8 mouse cellular contexts compared by ENCODE assay signal in the genomic region with DNA sequence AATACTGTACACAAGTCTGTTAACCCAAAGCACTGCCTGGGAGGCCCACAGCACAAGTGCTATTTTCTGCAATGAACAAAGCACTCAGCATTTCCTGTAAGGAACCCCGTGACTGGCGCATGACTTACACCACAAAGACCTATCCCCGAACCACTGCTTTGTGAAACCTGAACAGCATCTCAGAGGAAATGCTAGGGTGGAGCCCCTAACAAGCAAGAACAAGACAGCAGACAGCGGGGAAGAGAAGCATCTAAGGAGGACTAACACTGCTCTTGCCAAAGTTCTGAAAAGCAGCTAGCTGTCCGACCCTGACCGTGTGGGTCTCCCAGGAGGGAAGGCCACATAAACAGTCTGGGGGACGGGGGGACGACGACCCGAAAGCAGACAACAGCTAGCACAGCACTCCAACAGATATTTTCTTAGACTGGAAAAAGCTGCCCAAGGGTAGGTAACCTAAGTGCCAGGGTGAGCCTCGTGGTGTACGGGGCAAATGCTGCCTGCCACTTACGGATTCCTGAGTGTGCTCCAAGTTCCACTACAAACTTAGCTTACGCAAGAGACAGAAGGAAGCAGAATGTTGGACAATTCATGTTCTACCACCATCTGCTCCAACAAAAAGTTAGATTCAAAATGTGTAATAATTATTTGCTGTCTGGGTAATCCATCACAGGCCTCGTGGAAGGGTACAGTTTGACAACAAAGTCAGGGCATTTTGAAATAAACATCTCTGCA. TPM values are rescaled to one million over a fixed set of nuclear protein-coding genes. Genes with fewer than 3 reads are reported as not detected.
DNase-seq lines count a peak whose midpoint lies in the region; ATAC-seq and TF ChIP-seq lines count a peak whose summit lies in the region.

No protein-coding gene starts in this region.

- peak overlapping the region; percentile 41; the same call in 1 of the 2 replicates for H3K9ac ChIP-seq in lung, postnatal 0 days (replicated peaks; ENCODE audit: low read depth)
- H3K9ac ChIP-seq in forebrain, embryonic 16.5 days (replicated peaks; ENCODE audit: low read depth, low read length), result no peak overlapping the region

- no peaks in the 10 kb centered on the region for H3K9me3 ChIP-seq in lung, postnatal 0 days (ENCODE audit: low read length)
- no peaks in the 10 kb centered on the region for H3K9me3 ChIP-seq in forebrain, embryonic 16.5 days (ENCODE audit: control insufficient read depth, low read length)

- ATAC-seq in lung, postnatal 0 days, result peak; percentile 85
- ATAC-seq in forebrain, embryonic 16.5 days, result no peak

- peak overlapping the region; percentile 47 for H3K4me2 ChIP-seq in lung, postnatal 0 days (replicated peaks; ENCODE audit: low read depth, low read length)
- H3K4me2 ChIP-seq in forebrain, embryonic 16.5 days (ENCODE audit: low read length), result no peak overlapping the region

- WGBS in lung, postnatal 0 days, result 10% methylated on average over 15 of the region's 15 CpGs
- 75% methylated on average over 15 of the region's 15 CpGs for WGBS in forebrain, embryonic 16.5 days

- peak overlapping the region; percentile 95 for H3K27ac ChIP-seq in lung, postnatal 0 days (ENCODE audit: low read length)
- no peak overlapping the region for H3K27ac ChIP-seq in forebrain, embryonic 16.5 days (ENCODE audit: low read length)

- 0 out of 2 replicates have a peak overlapping the region, but pooled peaks have one; percentile 16 for H3K4me3 ChIP-seq in lung, postnatal 0 days (ENCODE audit: low read depth, low read length)
- H3K4me3 ChIP-seq in forebrain, embryonic 16.5 days (replicated peaks; ENCODE audit: low read length), result no peak overlapping the region

- peak; percentile 78 for TF ChIP-seq EP300 in lung, postnatal 0 days (IDR thresholded peaks at IDR 0.05)

- no peak for TF ChIP-seq CTCF in lung, postnatal 0 days (IDR thresholded peaks at IDR 0.05)

- H3K36me3 ChIP-seq in lung, postnatal 0 days (ENCODE audit: insufficient read depth, low read length), result peaks cover 11% of the 10 kb centered on the region; the same call in 1 of the 2 replicates
- no peaks in the 10 kb centered on the region for H3K36me3 ChIP-seq in forebrain, embryonic 16.5 days (ENCODE audit: control insufficient read depth, insufficient read depth)

- DNase-seq in adrenal gland, adult 2 months, result peak; percentile 49
- DNase-seq in adrenal gland, postnatal 25 days, result no peak
- DNase-seq in adrenal gland, postnatal 10 days, result peak; percentile 51
- peak; percentile 83 to 88 for DNase-seq in heart, adult 9 months (ENCODE audit: low spot score in 2 of 2)
- peak; percentile 84 for DNase-seq in kidney, adult 9 months
- peak; percentile 94 for DNase-seq in lung, postnatal 0 days (ENCODE audit: low spot score)
- DNase-seq in testis, postnatal 10 days (ENCODE audit: low spot score), result peak; percentile 33

- H3K27me3 ChIP-seq in lung, postnatal 0 days (replicated peaks; ENCODE audit: insufficient read depth, low read length), result no peaks in the 10 kb centered on the region
- H3K27me3 ChIP-seq in forebrain, embryonic 16.5 days (replicated peaks; ENCODE audit: control insufficient read depth, insufficient read depth, low read length), result no peaks in the 10 kb centered on the region

- H3K4me1 ChIP-seq in lung, postnatal 0 days (ENCODE audit: insufficient read depth, low read depth, low read length), result peaks cover 23% of the 10 kb centered on the region; the same call in 1 of the 2 replicates
- no peaks in the 10 kb centered on the region for H3K4me1 ChIP-seq in forebrain, embryonic 16.5 days (replicated peaks; ENCODE audit: control insufficient read depth, insufficient read depth, low read length)

RNA-seq across cellular contexts. Expression of gene Nfe2l2, which starts 21.3 kb away (rescaled TPM):
- 100 to 1,000 TPM in 1 of 2 experiments, 10 to 100 TPM in 1; 84.3 to 124 TPM for total RNA-seq in adrenal gland, adult 2 months (2021)
- polyA plus RNA-seq in adrenal gland, adult 2 months (2012; rRNA removed), result 36.3 and 42.9 TPM in 2 replicates
- 106 TPM in 2 replicates for total RNA-seq in adrenal gland, postnatal 25 days (2021)
- total RNA-seq in adrenal gland, postnatal 10 days (2021), result 10 to 100 TPM; 79.2 to 94.0 TPM
- 116 and 151 TPM in 2 replicates for polyA plus RNA-seq in lung, postnatal 0 days (2015; fragmentation: Nextera tagmentation; extraction: Ambion mirVana)
- 12.7 and 16.1 TPM in 2 replicates for polyA plus RNA-seq in forebrain, embryonic 16.5 days (2015; fragmentation: Nextera tagmentation; extraction: Ambion mirVana)

RNA-seq across cellular contexts. Expression of gene Hnrnpa3, which starts 24.1 kb away (rescaled TPM):
- total RNA-seq in adrenal gland, adult 2 months (2021), result 100 to 1,000 TPM; 311 to 403 TPM
- 3.7 and 3.8 TPM in 2 replicates for polyA plus RNA-seq in adrenal gland, adult 2 months (2012; rRNA removed)
- total RNA-seq in adrenal gland, postnatal 25 days (2021), result 426 and 454 TPM in 2 replicates
- 100 to 1,000 TPM; 358 to 456 TPM for total RNA-seq in adrenal gland, postnatal 10 days (2021)
- 114 and 129 TPM in 2 replicates for polyA plus RNA-seq in lung, postnatal 0 days (2015; fragmentation: Nextera tagmentation; extraction: Ambion mirVana)
- 266 TPM in 2 replicates for polyA plus RNA-seq in forebrain, embryonic 16.5 days (2015; fragmentation: Nextera tagmentation; extraction: Ambion mirVana)
